Mouse (Mus musculus) liver, adult 2 months (tissue): ENCODE results near the gene Echs1. TPM values are rescaled to one million over a fixed set of nuclear protein-coding genes. Genes with fewer than 3 reads are reported as not detected.
A peak's percentile ranks its signal among the peaks of the same experiment; 100 is the strongest.

Experiments used
- DNase-seq: peaks from one replicate; pipeline ENCODE4 v3.0.0-alpha.2; 2011; ENCODE audit warnings: low read depth, low spot score; ENCODE audit errors: extremely low read depth
- H3K27ac ChIP-seq: fragments of 200-500 bp; replicated peaks from 2 replicates; pipeline ENCODE4 v1.5.1; 2012; ENCODE audit warnings: low read depth, mild to moderate bottlenecking, control low read depth, inconsistent platforms, low read length; ENCODE audit not compliant: insufficient read depth
- H3K27me3 ChIP-seq: fragments of 200-500 bp; 2 replicates; pipeline ENCODE4 v1.6.1; 2012; ENCODE audit warnings: mild to moderate bottlenecking, moderate library complexity, low read length, inconsistent platforms; ENCODE audit not compliant: control insufficient read depth, insufficient read depth
- H3K36me3 ChIP-seq: fragments of 200-500 bp; 2 replicates; pipeline ENCODE4 v1.6.1; 2012; ENCODE audit warnings: low read length, inconsistent platforms; ENCODE audit not compliant: control insufficient read depth, insufficient read depth
- H3K4me1 ChIP-seq: fragments of 200-500 bp; 2 replicates; pipeline ENCODE4 v1.6.1; 2011; ENCODE audit warnings: low read length; ENCODE audit not compliant: control insufficient read depth, insufficient read depth
- H3K4me3 ChIP-seq: fragments of 200-500 bp; 2 replicates; pipeline ENCODE4 v1.5.1; 2011; ENCODE audit warnings: low read depth, mild to moderate bottlenecking, control low read depth, low read length, moderate library complexity; ENCODE audit not compliant: insufficient read depth
- H3K79me2 ChIP-seq: fragments of 200-500 bp; 2 replicates; pipeline ENCODE4 v1.6.1; 2012; ENCODE audit warnings: inconsistent platforms, mild to moderate bottlenecking, low read length, moderate library complexity; ENCODE audit not compliant: control insufficient read depth, insufficient read depth
- H3K9ac ChIP-seq: fragments of 200-500 bp; 2 replicates; pipeline ENCODE4 v1.6.1; 2012; ENCODE audit warnings: low read depth, mild to moderate bottlenecking, control low read depth, inconsistent platforms, low read length
- CTCF ChIP-seq: fragments of 200-500 bp; IDR thresholded peaks from 2 replicates; pipeline ENCODE4 v1.5.1; 2011; ENCODE audit warnings: low read depth, low read length, control low read depth
- POLR2A ChIP-seq: fragments of 200-500 bp; IDR thresholded peaks from 2 replicates; pipeline ENCODE4 v1.6.1; 2011; ENCODE audit warnings: low read length, control low read depth; ENCODE audit not compliant: insufficient read depth; ENCODE audit errors: extremely low read depth
- WGBS: fragments of 180-500 bp; shearing (Covaris S2); methylation state at CpG from one replicate; pipeline ENCODE4 v1.1.7; 2018; 5-methylcytosine and 5-hydroxymethylcytosine counted together
- polyA plus RNA-seq: library from polyadenylated mRNA; depleted of rRNA; stranded (reverse); fragments of >200 nt; gene quantifications from 2 replicates; pipeline ENCODE4 v1.2.3, GENCODE M21; 2012
- total RNA-seq: library from RNA; depleted of rRNA; stranded (reverse); fragments of >200 nt; gene quantifications from 2 replicates; pipeline ENCODE4 v1.2.3, GENCODE M21; 2014

The Echs1 gene
- total and polyA plus RNA-seq, 2 experiments, result 271 to 412 TPM

DNA sequence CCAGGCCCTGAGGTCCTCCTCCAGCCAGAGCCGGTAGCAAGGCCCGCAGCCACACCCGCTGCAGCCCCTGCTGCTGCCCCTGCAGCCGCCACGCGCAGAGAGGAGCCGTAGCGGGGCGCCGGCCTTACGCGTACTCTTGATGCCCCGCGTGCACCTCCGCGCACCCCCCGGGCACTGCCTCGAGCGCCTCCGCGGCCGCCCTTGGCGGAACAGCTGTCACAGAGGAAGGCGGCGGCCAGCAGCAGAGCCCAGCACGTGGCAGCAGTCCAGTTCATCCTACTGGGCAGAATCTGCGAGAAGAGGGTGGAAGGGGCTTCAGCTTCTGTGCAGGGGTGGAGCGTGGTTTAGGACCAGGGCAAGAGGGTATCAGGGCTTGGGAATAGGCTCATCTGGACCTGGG is 37.1 kb upstream of the Echs1 start:
- Histone ChIP-seq H3K27me3 (peaks cover 5% of the 10 kb centered on the region), H3K4me3 (peak overlapping the region; percentile 44; the same call in 1 of the 2 replicates), H3K27ac (peak overlapping the region; percentile 16; the same call in 1 of the 2 replicates), H3K36me3 (peaks cover 4% of the 10 kb centered on the region; the same call in 1 of the 2 replicates), H3K79me2 (no peaks in the 10 kb centered on the region), H3K9ac (peak overlapping the region; percentile 49; the same call in 1 of the 2 replicates), H3K4me1 (no peaks in the 10 kb centered on the region)
- DNase-seq, result no peak
- no peak for TF ChIP-seq POLR2A
- no peak for TF ChIP-seq CTCF
- 14% methylated on average over 28 of the region's 28 CpGs for WGBS

DNA sequence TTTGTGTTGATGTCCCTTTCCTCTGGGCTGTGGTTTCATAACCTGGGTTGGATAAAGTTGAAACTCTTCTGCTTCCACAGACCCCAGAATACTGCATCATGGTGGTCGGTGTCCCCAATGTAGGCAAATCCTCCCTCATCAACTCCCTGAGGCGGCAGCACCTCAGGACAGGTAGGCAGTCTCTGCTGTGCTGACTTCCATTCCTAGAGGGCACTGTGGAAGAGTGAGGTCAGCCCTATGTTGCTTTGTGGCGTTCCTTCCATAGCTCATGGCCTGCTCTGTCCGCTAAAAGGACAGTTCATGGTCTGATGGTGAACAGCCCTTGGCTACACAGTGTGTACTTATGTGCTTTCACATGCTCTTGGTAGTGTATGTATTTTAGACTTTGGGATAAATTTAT is 28.3 kb upstream of the Echs1 start:
- Histone ChIP-seq H3K27ac (no peak overlapping the region), H3K4me1 (no peaks in the 10 kb centered on the region), H3K79me2 (no peaks in the 10 kb centered on the region), H3K9ac (no peak overlapping the region), H3K4me3 (no peak overlapping the region), H3K36me3 (no peaks in the 10 kb centered on the region; the same call in 1 of the 2 replicates), H3K27me3 (no peaks in the 10 kb centered on the region)
- 91% methylated on average over 4 of the region's 4 CpGs for WGBS
- no peak for DNase-seq
- TF ChIP-seq POLR2A, result no peak
- no peak for TF ChIP-seq CTCF

DNA sequence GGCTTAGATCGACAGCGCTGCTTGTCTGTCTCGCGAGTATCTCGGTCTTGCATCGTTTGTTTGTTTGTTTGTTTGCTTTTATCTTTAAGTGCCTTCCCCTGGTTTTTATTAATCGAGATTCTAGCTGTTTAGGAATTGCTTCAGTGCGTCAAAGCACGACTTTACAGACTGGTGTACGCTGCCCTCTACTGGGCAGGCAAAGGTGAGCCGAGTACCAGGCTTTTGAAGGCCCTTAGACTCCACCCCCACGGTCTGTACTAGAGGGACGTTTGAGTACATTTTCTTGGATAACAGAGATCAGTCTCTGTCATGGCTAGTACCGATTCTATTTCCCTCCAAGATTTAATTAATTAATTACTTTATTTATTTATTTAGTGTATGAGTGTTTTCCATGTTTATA is 25.1 kb upstream of the Echs1 start:
- WGBS, result 4% methylated on average over 14 of the region's 14 CpGs
- no peak overlapping the region for H3K27ac ChIP-seq
- peak; percentile 53 for DNase-seq

DNA sequence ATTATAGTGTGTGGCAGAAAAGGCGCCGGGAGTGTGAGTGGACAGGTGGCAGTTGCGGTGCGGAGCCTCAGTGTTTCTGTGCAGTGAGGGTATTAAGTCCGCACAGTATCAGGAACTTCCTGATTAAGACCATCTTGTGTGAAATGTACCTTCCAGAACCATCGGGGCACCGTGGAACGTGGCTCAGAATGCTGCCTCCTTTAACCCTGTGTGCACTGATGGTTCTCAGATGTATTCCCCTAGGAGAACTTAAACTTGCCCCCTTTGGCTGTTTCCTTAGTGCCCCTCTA is 21.7 kb upstream of the Echs1 start:
- H3K4me3 ChIP-seq, result peak overlapping the region; percentile 82
- H3K79me2 ChIP-seq, result no peaks in the 10 kb centered on the region
- H3K36me3 ChIP-seq, result peaks cover 4% of the 10 kb centered on the region
- no peak for DNase-seq
- H3K27ac ChIP-seq, result peak overlapping the region; percentile 72
- H3K9ac ChIP-seq, result peak overlapping the region; percentile 90
- WGBS, result under 1% methylated on average over 8 of the region's 8 CpGs
- H3K4me1 ChIP-seq, result peaks cover 2% of the 10 kb centered on the region; the same call in 1 of the 2 replicates
- no peaks in the 10 kb centered on the region for H3K27me3 ChIP-seq
- no peak for TF ChIP-seq CTCF
- TF ChIP-seq POLR2A, result no peak

More for the DNA sequence above, 25.1 kb upstream of the Echs1 start:
- H3K4me3 ChIP-seq, result no peak overlapping the region
- peaks cover 2% of the 10 kb centered on the region; the same call in 1 of the 2 replicates for H3K4me1 ChIP-seq
- H3K79me2 ChIP-seq, result no peaks in the 10 kb centered on the region
- TF ChIP-seq CTCF (peak; percentile 91), POLR2A (no peak)
- no peak overlapping the region for H3K9ac ChIP-seq
- H3K36me3 ChIP-seq, result no peaks in the 10 kb centered on the region
- H3K27me3 ChIP-seq, result no peaks in the 10 kb centered on the region

DNA sequence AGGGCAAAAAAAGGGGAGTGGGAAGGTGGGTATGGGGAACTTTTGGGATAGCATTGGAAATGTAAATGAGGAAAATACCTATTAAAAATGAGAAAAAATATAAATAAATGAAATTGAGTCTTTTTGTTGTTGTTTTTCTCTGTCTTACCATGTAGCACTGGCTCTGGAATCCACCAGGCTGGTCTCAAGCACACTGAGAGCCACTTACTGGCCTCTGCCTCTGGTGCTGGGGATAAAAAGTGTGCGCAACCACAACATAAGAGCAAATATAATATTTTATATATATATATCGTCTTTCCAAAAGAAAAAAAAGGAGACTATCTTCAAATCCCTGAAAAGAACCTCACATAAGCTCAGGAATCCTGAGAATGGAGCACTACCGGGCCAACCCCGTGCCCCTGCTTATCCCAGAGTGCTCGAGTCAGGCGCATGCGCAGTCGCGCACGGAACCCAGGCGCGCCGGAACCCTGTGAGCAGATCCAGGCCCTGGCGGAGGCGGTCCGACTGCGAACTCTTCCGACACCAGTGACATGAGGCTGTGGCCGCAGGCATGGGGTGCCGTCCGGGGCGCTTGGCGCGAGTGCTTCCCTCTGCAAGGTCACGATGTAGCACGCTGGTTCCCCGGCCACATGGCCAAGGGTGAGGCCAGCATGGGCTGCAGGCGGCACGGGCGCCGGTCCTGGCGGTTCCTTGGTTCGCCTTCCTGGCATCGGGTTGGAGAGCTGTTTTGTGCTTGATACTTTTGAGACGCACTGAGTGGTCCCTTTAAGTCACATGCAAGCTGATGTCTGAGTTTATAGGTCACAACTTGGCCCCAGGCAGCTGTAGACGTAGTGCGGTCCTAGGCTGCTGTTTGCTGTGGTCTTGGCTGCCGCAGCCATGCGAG is 21.1 kb upstream of the Echs1 start, which contains the start of gene Mtg1:
TSS of gene Mtg1 (plus strand) at position 430 of the 886 bp plus-strand sequence.
- Histone ChIP-seq H3K4me3 (peak within 1 kb of the TSS; percentile 82), H3K27ac (peak within 1 kb of the TSS; percentile 72), H3K9ac (peak within 1 kb of the TSS; percentile 90), H3K4me1 (peaks cover 2% of the 10 kb centered on the region; the same call in 1 of the 2 replicates), H3K79me2 (no peaks in the 10 kb centered on the region), H3K36me3 (peaks cover 8% of the 10 kb centered on the region), H3K27me3 (no peaks in the 10 kb centered on the region)
- peak; percentile 82 for DNase-seq
- WGBS, result 2% methylated on average over 39 of the region's 39 CpGs
- TF ChIP-seq POLR2A (peak; percentile 65), CTCF (no peak)
